Mouse (Mus musculus): ENCODE results near the gene Pik3c2b.

DNA sequence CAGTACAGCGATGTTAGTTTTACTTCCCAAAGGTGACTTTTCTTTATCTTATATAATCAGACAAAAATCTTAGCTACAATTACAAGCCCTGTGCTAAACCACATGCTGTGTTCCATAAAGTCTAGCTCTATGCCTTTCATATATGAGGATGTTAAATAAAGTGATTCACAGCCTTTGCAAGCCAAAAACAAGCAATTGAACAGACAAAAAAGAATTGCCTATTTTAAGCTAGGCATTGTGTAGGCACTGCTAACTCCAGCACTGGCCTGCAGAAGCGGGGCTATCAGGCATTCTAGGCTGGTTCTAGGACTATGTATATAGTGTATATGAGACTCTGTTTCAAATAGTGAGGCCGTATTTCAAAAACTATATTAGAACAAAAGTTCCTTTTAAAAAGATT is 106.7 kb downstream of the Pik3c2b start:
- TF ChIP-seq CTCF (IDR thresholded peaks at IDR 0.05; ENCODE audit: borderline replicate concordance, insufficient read depth, low read depth, low read length) (no peak), POLR2A (IDR thresholded peaks at IDR 0.05; ENCODE audit: borderline replicate concordance, insufficient read depth, low read length) (no peak)
